In the genomic region with DNA sequence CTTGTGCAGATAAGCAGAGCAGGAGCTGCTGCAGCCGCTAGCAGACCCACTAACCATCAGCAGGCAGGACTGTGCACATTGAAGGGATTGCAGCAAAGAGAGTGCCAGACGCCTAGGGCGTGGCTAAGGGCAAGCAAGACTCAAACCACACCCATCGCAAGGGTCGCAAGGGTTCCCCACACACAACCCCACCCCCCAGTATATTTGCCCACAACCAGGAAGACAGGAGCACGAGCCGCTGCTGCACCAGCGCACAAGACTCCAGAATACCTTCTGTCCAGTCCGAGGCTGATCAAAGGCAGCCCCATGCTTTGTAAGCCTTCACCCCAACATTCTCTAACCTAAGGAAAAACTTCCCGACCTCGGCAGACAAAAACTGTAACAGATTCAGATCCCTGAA, we compare ENCODE assay signal across 10 mouse cellular contexts. TPM values are rescaled to one million over a fixed set of nuclear protein-coding genes. Genes with fewer than 3 reads are reported as not detected.
DNase-seq lines count a peak whose midpoint lies in the region; ATAC-seq lines count a peak whose summit lies in the region.
"Had no signal": no experiment of that assay in that cellular context is flagged by ENCODE, and none has a peak within 500 bp of the region (broad histone marks: within the 10 kb centered on the region; RNA-seq: fewer than 3 reads in every experiment).

No protein-coding gene starts in this region.

- no peak overlapping the region for H3K9ac ChIP-seq in kidney, embryonic 15.5 days
- H3K9ac ChIP-seq in hindbrain, embryonic 15.5 days, result peak overlapping the region; percentile 70; the same call in 1 of the 2 replicates
- peak overlapping the region; percentile 63; the same call in 1 of the 2 replicates for H3K9ac ChIP-seq in midbrain, embryonic 16.5 days (ENCODE audit: low read depth, low read length)
- H3K9ac ChIP-seq: liver, embryonic 14.5 days had no signal

- ATAC-seq in kidney, embryonic 15.5 days (replicated peaks; ENCODE audit: low FRiP score), result no peak
- ATAC-seq in hindbrain, embryonic 15.5 days (ENCODE audit: low FRiP score, low read depth), result no peak
- no peak for ATAC-seq in midbrain, embryonic 16.5 days
- ATAC-seq: Patski had no signal

- H3K27me3 ChIP-seq in kidney, embryonic 15.5 days, result peaks cover 76% of the 10 kb centered on the region
- peaks cover 6% of the 10 kb centered on the region for H3K27me3 ChIP-seq in hindbrain, embryonic 15.5 days
- H3K27me3 ChIP-seq in midbrain, embryonic 16.5 days (ENCODE audit: control insufficient read depth, insufficient read depth, low read depth, low read length), result peaks cover 5% of the 10 kb centered on the region
- H3K27me3 ChIP-seq: Patski had no signal

- peaks cover 21% of the 10 kb centered on the region for H3K4me1 ChIP-seq in kidney, embryonic 15.5 days
- H3K4me1 ChIP-seq in hindbrain, embryonic 15.5 days (replicated peaks), result peaks cover 22% of the 10 kb centered on the region
- peaks cover 15% of the 10 kb centered on the region for H3K4me1 ChIP-seq in midbrain, embryonic 16.5 days (ENCODE audit: control insufficient read depth, insufficient read depth, low read length)

- H3K9me3 ChIP-seq in kidney, embryonic 15.5 days (replicated peaks), result no peaks in the 10 kb centered on the region
- H3K9me3 ChIP-seq in hindbrain, embryonic 15.5 days, result no peaks in the 10 kb centered on the region
- no peaks in the 10 kb centered on the region for H3K9me3 ChIP-seq in midbrain, embryonic 16.5 days (replicated peaks; ENCODE audit: control insufficient read depth, low read length, poor library complexity, severe bottlenecking)

- H3K36me3 ChIP-seq in kidney, embryonic 15.5 days, result no peaks in the 10 kb centered on the region
- no peaks in the 10 kb centered on the region for H3K36me3 ChIP-seq in hindbrain, embryonic 15.5 days
- H3K36me3 ChIP-seq in midbrain, embryonic 16.5 days (ENCODE audit: control insufficient read depth, insufficient read depth, low read length), result no peaks in the 10 kb centered on the region

- WGBS in kidney, embryonic 15.5 days, result 3% methylated on average over 11 of the region's 11 CpGs
- under 1% methylated on average over 11 of the region's 11 CpGs for WGBS in hindbrain, embryonic 15.5 days
- WGBS in midbrain, embryonic 16.5 days, result under 1% methylated on average over 11 of the region's 11 CpGs

- no peak overlapping the region for H3K27ac ChIP-seq in kidney, embryonic 15.5 days
- H3K27ac ChIP-seq in hindbrain, embryonic 15.5 days (replicated peaks), result no peak overlapping the region
- H3K27ac ChIP-seq in midbrain, embryonic 16.5 days (ENCODE audit: low read length), result no peak overlapping the region
- H3K27ac ChIP-seq: liver, embryonic 14.5 days had no signal

- peak overlapping the region; percentile 70 for H3K4me3 ChIP-seq in kidney, embryonic 15.5 days (replicated peaks)
- peak overlapping the region; percentile 89 for H3K4me3 ChIP-seq in hindbrain, embryonic 15.5 days
- H3K4me3 ChIP-seq in midbrain, embryonic 16.5 days (ENCODE audit: low read depth, low read length), result peak overlapping the region; percentile 58

- DNase-seq in kidney, adult 11 months, result no peak
- peak; percentile 64 to 72 for DNase-seq in cerebellum, postnatal 14 days
- DNase-seq in layer of hippocampus, postnatal 36 days, result no peak
- no peak for DNase-seq in spleen, postnatal 36 days (ENCODE audit: low spot score in 2 of 2)
- DNase-seq in adrenal gland, postnatal 14 days, result no peak

- peak overlapping the region; percentile 99 for H3K4me2 ChIP-seq in kidney, embryonic 15.5 days
- H3K4me2 ChIP-seq in hindbrain, embryonic 15.5 days, result peak overlapping the region; percentile 92
- peak overlapping the region; percentile 74 for H3K4me2 ChIP-seq in midbrain, embryonic 16.5 days (ENCODE audit: low read length)

RNA-seq across cellular contexts. Expression of a gene that starts 1.7 kb away (rescaled TPM):
- 0.37 and 0.77 TPM in 2 replicates for polyA plus RNA-seq in kidney, embryonic 15.5 days (2015; fragmentation: Nextera tagmentation; extraction: Ambion mirVana)
- 5.3 and 6.2 TPM in 2 replicates for polyA plus RNA-seq in hindbrain, embryonic 15.5 days (2015; fragmentation: Nextera tagmentation; extraction: Ambion mirVana)
- polyA plus RNA-seq in midbrain, embryonic 16.5 days (2015; fragmentation: Nextera tagmentation; extraction: Ambion mirVana), result 4.0 and 4.9 TPM in 2 replicates
- total RNA-seq in layer of hippocampus, postnatal 36 days (2021), result 10 to 100 TPM; 32.0 to 33.1 TPM
- total RNA-seq in adrenal gland, postnatal 14 days (2021), result 0.44 and 1.6 TPM in 2 replicates

RNA-seq across cellular contexts. Expression of a gene that starts 1.9 kb away (rescaled TPM):
- not detected in 2 replicates for polyA plus RNA-seq in kidney, embryonic 15.5 days (2015; fragmentation: Nextera tagmentation; extraction: Ambion mirVana)
- polyA plus RNA-seq in hindbrain, embryonic 15.5 days (2015; fragmentation: Nextera tagmentation; extraction: Ambion mirVana), result 0.14 TPM in 1 of 2 replicates, not detected in the other
- 0.10 and 0.16 TPM in 2 replicates for polyA plus RNA-seq in midbrain, embryonic 16.5 days (2015; fragmentation: Nextera tagmentation; extraction: Ambion mirVana)
- total RNA-seq in layer of hippocampus, postnatal 36 days (2021), result under 1 TPM; 0.32 to 0.40 TPM
- total RNA-seq in adrenal gland, postnatal 14 days (2021), result not detected in 2 replicates
- polyA plus RNA-seq: liver, embryonic 14.5 days; Patski had no signal

RNA-seq across cellular contexts. Expression of a gene that starts 49.6 kb away (rescaled TPM):
- 174 and 181 TPM in 2 replicates for polyA plus RNA-seq in kidney, embryonic 15.5 days (2015; fragmentation: Nextera tagmentation; extraction: Ambion mirVana)
- polyA plus RNA-seq in hindbrain, embryonic 15.5 days (2015; fragmentation: Nextera tagmentation; extraction: Ambion mirVana), result 125 and 129 TPM in 2 replicates
- polyA plus RNA-seq in midbrain, embryonic 16.5 days (2015; fragmentation: Nextera tagmentation; extraction: Ambion mirVana), result 127 and 131 TPM in 2 replicates
- total RNA-seq in layer of hippocampus, postnatal 36 days (2021), result 10 to 100 TPM; 84.8 to 85.9 TPM
- total RNA-seq in adrenal gland, postnatal 14 days (2021), result 99.3 and 112 TPM in 2 replicates

Comparison
In these comparisons a context has a peak if more than half of its experiments do, and no peak if none do; other contexts are left out.
1. DNase-seq: peak in cerebellum, postnatal 14 days (2 of 2); none in kidney, adult 11 months (single experiment), layer of hippocampus, postnatal 36 days (0 of 2), spleen, postnatal 36 days (0 of 2) and adrenal gland, postnatal 14 days (single experiment).
2. Peak in every context shown above with its lines, with median percentiles within 50 percentile points of each other: H3K4me2 ChIP-seq and H3K4me3 ChIP-seq.